Mouse (Mus musculus) midbrain, embryonic 14.5 days (tissue): Measurements from ENCODE around the gene Srgap1. TPM values are rescaled to one million over a fixed set of nuclear protein-coding genes. Genes with fewer than 3 reads are reported as not detected.

Experiments
- ATAC-seq: fragments of 200-750 bp; cut with Nextera tagmentation; 2 replicates; pipeline ENCODE4 v1.8.0; 2017; ENCODE audit warnings: moderate number of reproducible peaks, moderate library complexity; ENCODE audit not compliant: low FRiP score, low TSS enrichment
- DNase-seq: peaks from one replicate; pipeline ENCODE4 v3.0.0-alpha.2; 2015
- H3K27ac ChIP-seq: fragments of 300-500 bp; sonication (generic); replicated peaks from 2 replicates; pipeline ENCODE4 v1.5.1; 2014; ENCODE audit warnings: mild to moderate bottlenecking, low read depth, low read length, moderate library complexity
- H3K27me3 ChIP-seq: fragments of 300-500 bp; sonication (generic); 2 replicates; pipeline ENCODE4 v1.6.1; 2014; ENCODE audit warnings: low read length, control low read depth, mixed read lengths; ENCODE audit not compliant: control insufficient read depth, insufficient read depth
- H3K36me3 ChIP-seq: fragments of 300-500 bp; sonication (generic); 2 replicates; pipeline ENCODE4 v1.6.1; 2014; ENCODE audit warnings: low read length, control low read depth; ENCODE audit not compliant: control insufficient read depth, insufficient read depth
- H3K4me1 ChIP-seq: fragments of 300-500 bp; sonication (generic); 2 replicates; pipeline ENCODE4 v1.6.1; 2014; ENCODE audit warnings: mild to moderate bottlenecking, antibody characterized with exemption, low read length, control low read depth; ENCODE audit not compliant: control insufficient read depth, insufficient read depth
- H3K4me2 ChIP-seq: fragments of 300-500 bp; sonication (generic); 2 replicates; pipeline ENCODE4 v1.6.1; 2014; ENCODE audit warnings: mild to moderate bottlenecking, low read length, moderate library complexity
- H3K4me3 ChIP-seq: fragments of 300-500 bp; sonication (generic); replicated peaks from 2 replicates; pipeline ENCODE4 v1.5.1; 2014; ENCODE audit warnings: low read depth, low read length
- H3K9ac ChIP-seq: fragments of 300-500 bp; sonication (generic); replicated peaks from 2 replicates; pipeline ENCODE4 v1.6.1; 2014; ENCODE audit warnings: mild to moderate bottlenecking, low read length, moderate library complexity
- H3K9me3 ChIP-seq: fragments of 300-500 bp; sonication (generic); 2 replicates; pipeline ENCODE4 v1.6.1; 2016; ENCODE audit warnings: low read length, control low read depth, mixed read lengths; ENCODE audit not compliant: control insufficient read depth
- WGBS: fragments of 180-500 bp; shearing (Covaris S2); extraction: QIAGEN DNeasy Blood & Tissue Kit; methylation state at CpG from one replicate; pipeline ENCODE4 v1.1.7; 2014; 5-methylcytosine and 5-hydroxymethylcytosine counted together
- polyA plus RNA-seq: library from polyadenylated mRNA; unstranded; fragments of >200 nt; fragmentation: Nextera tagmentation; extraction: Ambion mirVana; gene quantifications from 2 replicates; pipeline ENCODE4 v1.2.1, GENCODE M21; 2014

The Srgap1 gene
- polyA plus RNA-seq, 1 experiment from 2014 or later = 40.8 TPM

DNA sequence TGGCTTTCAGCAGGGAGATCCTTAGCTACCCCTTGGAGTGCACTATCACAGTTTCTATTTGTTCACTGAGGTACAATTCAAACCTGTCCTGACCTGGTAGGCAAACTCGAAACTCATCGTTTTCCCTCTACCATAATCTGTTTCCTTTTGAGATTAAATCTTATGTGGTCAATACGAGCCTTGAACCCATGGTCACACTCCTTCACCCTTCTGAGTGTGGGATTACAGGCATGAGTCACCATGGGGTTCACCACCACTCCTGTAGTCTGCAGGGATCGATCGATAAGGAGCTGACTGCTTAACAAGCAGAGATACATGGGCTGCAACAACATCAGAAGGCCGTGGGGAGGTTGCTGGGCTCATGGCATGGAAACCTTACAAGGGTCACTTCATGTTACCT lies 146.3 kb downstream of the Srgap1 start:
- ATAC-seq (no peak), DNase-seq (no peak)
- H3K36me3 ChIP-seq = no peaks in the 10 kb centered on the region
- no peak overlapping the region for H3K4me2 ChIP-seq
- no peak overlapping the region for H3K9ac ChIP-seq
- no peaks in the 10 kb centered on the region for H3K27me3 ChIP-seq
- no peak overlapping the region for H3K4me3 ChIP-seq
- H3K27ac ChIP-seq = no peak overlapping the region
- H3K9me3 ChIP-seq = no peaks in the 10 kb centered on the region
- WGBS = 92% methylated on average over 6 of the region's 6 CpGs
- no peaks in the 10 kb centered on the region for H3K4me1 ChIP-seq

DNA sequence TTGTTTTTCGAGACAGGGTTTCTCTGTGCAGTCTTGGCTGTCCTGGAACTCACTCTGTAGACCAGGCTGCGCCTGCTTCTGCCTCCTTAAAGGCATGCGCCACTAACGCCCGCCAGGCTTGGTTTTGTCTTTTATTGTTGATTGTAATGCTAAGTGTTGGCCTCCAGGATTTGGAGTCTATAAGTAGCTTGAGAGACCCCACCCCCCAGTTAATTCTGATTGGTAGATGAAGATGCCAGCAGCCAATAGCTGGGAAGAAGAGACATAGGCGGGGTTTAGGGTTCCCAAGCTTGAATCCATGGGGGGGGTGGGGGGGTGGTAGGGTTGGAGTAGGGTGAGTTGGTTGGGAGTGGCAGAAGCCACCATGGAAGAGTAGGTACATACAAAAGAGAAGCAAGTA lies 147.4 kb downstream of the Srgap1 start:
- Histone ChIP-seq H3K9ac (no peak overlapping the region), H3K4me2 (no peak overlapping the region), H3K4me3 (no peak overlapping the region), H3K36me3 (no peaks in the 10 kb centered on the region), H3K9me3 (no peaks in the 10 kb centered on the region), H3K27ac (no peak overlapping the region), H3K27me3 (no peaks in the 10 kb centered on the region), H3K4me1 (no peaks in the 10 kb centered on the region)
- DNase-seq (no peak), ATAC-seq (no peak)
- 73% methylated on average over 6 of the region's 6 CpGs for WGBS

DNA sequence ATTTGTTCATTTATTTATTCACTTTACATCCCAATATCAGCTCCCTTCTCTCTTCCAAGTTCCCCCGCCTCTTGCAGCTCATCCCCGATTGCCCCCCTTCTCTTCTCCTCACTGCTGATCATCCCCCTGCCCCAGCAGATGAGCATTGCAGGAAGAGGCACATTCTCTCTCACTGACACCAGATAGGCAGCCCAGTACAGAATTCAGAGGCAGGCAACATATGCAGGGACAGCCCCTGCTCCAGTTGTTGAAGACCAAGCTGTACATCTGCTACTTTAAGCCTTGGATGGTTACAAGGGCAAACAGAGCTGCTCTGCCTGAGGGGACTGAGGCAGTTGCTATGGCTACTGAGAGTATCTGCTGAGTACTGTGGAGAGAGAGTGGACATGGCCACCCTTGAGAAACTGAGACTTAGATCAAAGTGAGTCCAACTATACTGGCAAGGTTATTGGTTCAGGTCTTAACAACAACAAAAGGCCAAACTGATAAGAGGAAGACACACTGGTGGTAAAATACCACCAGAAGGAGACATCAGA lies 149.2 kb downstream of the Srgap1 start:
- WGBS = 95% methylated on average over 2 of the region's 2 CpGs
- no peaks in the 10 kb centered on the region for H3K4me1 ChIP-seq
- H3K4me2 ChIP-seq = no peak overlapping the region
- no peaks in the 10 kb centered on the region for H3K27me3 ChIP-seq
- no peaks in the 10 kb centered on the region for H3K9me3 ChIP-seq
- ATAC-seq = no peak
- no peak for DNase-seq
- H3K4me3 ChIP-seq = no peak overlapping the region
- no peaks in the 10 kb centered on the region for H3K36me3 ChIP-seq
- no peak overlapping the region for H3K9ac ChIP-seq
- no peak overlapping the region for H3K27ac ChIP-seq

DNA sequence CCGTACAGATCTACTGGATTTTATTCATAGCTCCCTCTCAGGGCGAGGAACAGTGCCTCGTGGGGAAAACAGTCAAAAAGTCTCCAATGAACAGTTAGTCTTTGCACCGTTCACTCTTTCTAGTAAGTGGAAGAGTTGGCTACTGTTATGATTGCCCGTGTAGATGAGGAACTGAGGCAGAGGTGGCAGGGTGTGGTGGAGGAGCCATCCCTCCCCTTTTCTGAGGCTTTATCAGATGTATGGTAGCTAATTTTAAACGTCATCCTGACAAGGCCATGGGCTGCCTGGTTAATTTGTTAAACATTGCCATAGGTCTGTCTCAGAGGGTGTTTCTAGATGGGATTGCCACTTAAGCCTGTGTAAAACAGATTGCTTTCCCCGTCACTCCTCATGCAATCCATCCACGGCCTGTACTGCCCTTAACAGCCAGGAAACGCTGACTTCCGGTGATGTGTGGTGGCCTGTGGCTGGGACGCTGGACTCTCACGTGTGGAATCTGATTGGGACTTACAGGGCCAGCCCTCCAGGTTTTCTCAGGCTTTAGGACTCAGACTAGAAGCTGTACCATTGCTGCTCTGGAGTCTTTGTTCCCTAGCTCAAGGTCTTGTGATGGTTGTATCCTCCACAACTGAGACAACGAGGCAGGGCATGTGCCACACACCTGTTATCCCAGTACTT lies 155.6 kb downstream of the Srgap1 start:
- DNase-seq (no peak), ATAC-seq (no peak)
- H3K9ac ChIP-seq = no peak overlapping the region
- no peak overlapping the region for H3K4me3 ChIP-seq
- no peaks in the 10 kb centered on the region for H3K27me3 ChIP-seq
- H3K36me3 ChIP-seq = no peaks in the 10 kb centered on the region
- no peak overlapping the region for H3K4me2 ChIP-seq
- WGBS = 89% methylated on average over 13 of the region's 13 CpGs
- no peak overlapping the region for H3K27ac ChIP-seq
- H3K9me3 ChIP-seq = no peaks in the 10 kb centered on the region
- peaks cover 10% of the 10 kb centered on the region for H3K4me1 ChIP-seq

DNA sequence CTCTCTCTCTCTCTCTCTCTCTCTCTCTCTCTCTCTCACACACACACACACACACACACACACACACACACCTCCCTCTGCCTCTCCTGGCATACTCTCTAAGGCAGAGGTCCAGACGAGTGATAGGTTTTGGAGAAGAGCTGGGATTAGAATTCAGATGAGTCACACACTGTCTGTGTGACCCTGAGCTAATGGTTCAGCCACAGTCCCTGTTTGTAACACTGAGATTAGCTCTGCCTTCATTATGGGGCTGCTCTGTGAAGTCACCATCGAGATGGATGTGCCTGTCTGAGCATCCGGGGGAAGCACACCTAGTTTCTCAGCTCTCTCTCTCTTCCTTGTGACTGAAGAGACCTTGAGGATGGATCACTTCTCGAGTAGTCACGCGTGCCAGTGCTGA lies 157.1 kb downstream of the Srgap1 start:
- 52% methylated on average over 6 of the region's 6 CpGs for WGBS
- Histone ChIP-seq H3K9me3 (no peaks in the 10 kb centered on the region), H3K9ac (no peak overlapping the region), H3K4me3 (no peak overlapping the region), H3K4me1 (peaks cover 25% of the 10 kb centered on the region), H3K36me3 (no peaks in the 10 kb centered on the region), H3K27ac (no peak overlapping the region), H3K4me2 (no peak overlapping the region), H3K27me3 (no peaks in the 10 kb centered on the region)
- DNase-seq (no peak), ATAC-seq (no peak)

DNA sequence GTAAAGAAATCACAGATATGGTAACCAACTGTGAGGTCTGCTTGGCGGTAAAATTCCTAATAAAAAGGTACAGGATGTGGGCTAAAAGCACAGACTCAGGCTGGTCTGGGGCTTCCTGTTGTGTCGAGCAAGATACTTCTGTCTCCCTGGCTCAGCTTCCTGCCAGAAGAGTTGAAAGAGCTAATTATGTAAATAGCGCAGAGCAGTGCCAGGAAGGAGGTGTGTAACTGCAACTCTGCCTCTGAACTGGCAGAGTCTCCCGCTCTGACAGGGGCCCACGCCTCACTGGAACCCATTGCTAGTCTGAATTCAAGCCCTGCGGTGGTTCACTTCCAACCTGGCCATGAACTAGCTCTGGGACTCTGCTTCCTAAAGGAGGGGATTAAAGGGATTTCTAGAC lies 160.3 kb downstream of the Srgap1 start:
- peak; percentile 74 for DNase-seq
- Histone ChIP-seq H3K9ac (no peak overlapping the region), H3K4me2 (no peak overlapping the region), H3K27me3 (no peaks in the 10 kb centered on the region), H3K9me3 (no peaks in the 10 kb centered on the region), H3K4me3 (no peak overlapping the region), H3K36me3 (no peaks in the 10 kb centered on the region), H3K4me1 (peaks cover 46% of the 10 kb centered on the region), H3K27ac (peak overlapping the region; percentile 77)
- 20% methylated on average over 6 of the region's 6 CpGs for WGBS
- peak; percentile 21; the same call in 1 of the 2 replicates for ATAC-seq

DNA sequence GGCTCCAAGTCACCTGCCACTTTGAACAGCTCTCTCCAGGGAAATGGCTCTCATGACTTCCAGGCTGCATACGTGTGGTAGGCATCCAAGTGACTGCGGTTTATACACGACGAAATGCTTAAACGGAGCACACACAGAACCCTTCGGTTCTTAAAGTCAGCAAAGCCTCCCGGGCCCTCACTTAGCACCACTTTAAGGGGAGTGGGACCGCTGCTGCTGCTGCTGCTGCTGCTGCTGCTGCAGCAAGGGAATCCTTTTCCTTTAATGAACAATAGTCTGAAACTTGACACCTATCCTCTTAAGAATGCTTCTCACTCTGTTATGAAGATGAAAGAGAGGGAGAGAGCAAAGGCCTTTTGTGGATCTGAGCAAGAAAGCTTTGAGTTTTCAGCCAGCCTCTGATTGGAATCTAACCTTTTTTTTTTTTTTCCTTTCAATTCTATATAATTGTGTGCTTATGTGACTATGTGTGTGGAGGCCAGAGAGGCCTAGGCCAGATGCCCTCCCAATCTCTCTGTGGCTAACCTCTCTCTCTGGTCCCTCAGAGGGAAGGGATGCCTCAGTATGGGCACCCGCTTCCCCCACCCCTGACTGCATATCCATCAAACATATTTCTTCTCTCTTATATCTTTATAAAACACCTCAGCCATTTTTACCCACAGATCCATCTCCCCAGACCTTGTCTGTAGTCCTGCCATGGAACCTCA lies 161.4 kb downstream of the Srgap1 start:
- H3K4me3 ChIP-seq = no peak overlapping the region
- no peak overlapping the region for H3K9ac ChIP-seq
- H3K27me3 ChIP-seq = no peaks in the 10 kb centered on the region
- no peaks in the 10 kb centered on the region for H3K9me3 ChIP-seq
- 8% methylated on average over 9 of the region's 9 CpGs for WGBS
- H3K4me2 ChIP-seq = no peak overlapping the region
- ATAC-seq (no peak), DNase-seq (peak; percentile 47)
- H3K4me1 ChIP-seq = peaks cover 46% of the 10 kb centered on the region
- no peaks in the 10 kb centered on the region for H3K36me3 ChIP-seq
- H3K27ac ChIP-seq = peak overlapping the region; percentile 77

DNA sequence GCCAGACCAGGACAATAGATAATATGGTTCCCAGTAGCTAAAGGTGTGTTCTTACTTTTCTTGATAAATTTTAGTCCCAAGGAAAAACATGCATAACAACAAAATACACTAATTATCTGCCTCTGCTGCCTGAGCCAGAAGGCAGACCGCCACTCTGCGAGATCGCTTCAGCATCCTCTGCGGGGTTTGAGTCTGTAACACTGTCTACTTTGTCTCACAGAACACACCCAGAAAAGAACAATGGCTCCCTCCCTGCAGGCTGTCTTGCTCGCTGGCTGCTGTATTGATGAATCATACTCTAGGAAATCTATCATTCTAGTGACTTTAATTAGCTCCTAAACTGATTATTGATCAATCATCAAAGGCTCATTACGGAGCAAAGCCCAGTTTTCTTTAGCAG lies 164.7 kb downstream of the Srgap1 start:
- Histone ChIP-seq H3K9ac (peak overlapping the region; percentile 9; the same call in 1 of the 2 replicates), H3K4me2 (0 out of 2 replicates have a peak overlapping the region, but pooled peaks have one; percentile 0)
- peak; percentile 71 for DNase-seq

DNA sequence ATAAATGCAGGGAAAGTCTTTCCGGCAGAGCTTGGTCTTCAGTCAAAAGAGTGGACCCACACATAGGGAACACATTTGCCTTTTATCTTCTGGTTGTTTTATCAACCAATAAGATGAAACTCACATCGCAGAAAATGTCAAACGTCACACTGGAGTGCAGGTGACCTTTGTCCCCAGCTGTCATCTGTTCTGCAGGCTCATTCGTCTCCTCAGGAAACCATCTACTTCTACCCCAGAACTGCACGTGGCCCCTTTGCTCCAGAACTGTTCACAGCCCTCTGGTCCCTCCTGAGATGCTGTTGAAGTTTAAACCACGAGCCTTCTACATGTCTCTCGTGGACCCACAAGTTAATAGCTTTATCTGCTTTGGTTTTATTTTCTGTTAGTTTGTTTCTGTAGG lies 168.3 kb downstream of the Srgap1 start:
- ATAC-seq (no peak), DNase-seq (no peak)
- H3K9ac ChIP-seq = no peak overlapping the region
- H3K27me3 ChIP-seq = no peaks in the 10 kb centered on the region
- H3K36me3 ChIP-seq = no peaks in the 10 kb centered on the region
- H3K4me1 ChIP-seq = peaks cover 14% of the 10 kb centered on the region
- H3K9me3 ChIP-seq = no peaks in the 10 kb centered on the region
- H3K27ac ChIP-seq = no peak overlapping the region
- H3K4me2 ChIP-seq = no peak overlapping the region
- H3K4me3 ChIP-seq = no peak overlapping the region
- 53% methylated on average over 7 of the region's 7 CpGs for WGBS

More for the DNA sequence above, 164.7 kb downstream of the Srgap1 start:
- H3K27me3 ChIP-seq = no peaks in the 10 kb centered on the region
- no peaks in the 10 kb centered on the region for H3K36me3 ChIP-seq
- H3K27ac ChIP-seq = peak overlapping the region; percentile 50
- H3K9me3 ChIP-seq = no peaks in the 10 kb centered on the region
- H3K4me3 ChIP-seq = no peak overlapping the region
- 8% methylated on average over 6 of the region's 6 CpGs for WGBS
- H3K4me1 ChIP-seq = peaks cover 42% of the 10 kb centered on the region
- ATAC-seq = no peak
